Mouse (Mus musculus) stomach, embryonic 15.5 days (tissue): ENCODE data around the gene Clic5. TPM values are rescaled to one million over a fixed set of nuclear protein-coding genes. Genes with fewer than 3 reads are reported as not detected.

ENCODE experiments used
- ATAC-seq: fragments of 200-750 bp; cut with Nextera tagmentation; 2 replicates; pipeline ENCODE4 v1.8.0; 2017; ENCODE audit warnings: low read depth, moderate number of reproducible peaks, moderate TSS enrichment; ENCODE audit not compliant: insufficient read depth, low FRiP score
- H3K27ac ChIP-seq: fragments of 300-500 bp; sonication (generic); 2 replicates; pipeline ENCODE4 v1.5.1; 2015; ENCODE audit warnings: mild to moderate bottlenecking, inconsistent platforms
- H3K27me3 ChIP-seq: fragments of 300-500 bp; sonication (generic); replicated peaks from 2 replicates; pipeline ENCODE4 v1.6.1; 2015; ENCODE audit warnings: inconsistent platforms
- H3K36me3 ChIP-seq: fragments of 300-500 bp; sonication (generic); 2 replicates; pipeline ENCODE4 v1.6.1; 2015; ENCODE audit warnings: inconsistent platforms
- H3K4me1 ChIP-seq: fragments of 300-500 bp; sonication (generic); 2 replicates; pipeline ENCODE4 v1.6.1; 2015; ENCODE audit warnings: inconsistent platforms
- H3K4me2 ChIP-seq: fragments of 300-500 bp; sonication (generic); 2 replicates; pipeline ENCODE4 v1.6.1; 2015; ENCODE audit warnings: mild to moderate bottlenecking, inconsistent platforms
- H3K4me3 ChIP-seq: fragments of 300-500 bp; sonication (generic); replicated peaks from 2 replicates; pipeline ENCODE4 v1.5.1; 2015; ENCODE audit warnings: inconsistent platforms
- H3K9ac ChIP-seq: fragments of 300-500 bp; sonication (generic); 2 replicates; pipeline ENCODE4 v1.6.1; 2015; ENCODE audit warnings: inconsistent platforms
- H3K9me3 ChIP-seq: fragments of 300-500 bp; sonication (generic); 2 replicates; pipeline ENCODE4 v1.6.1; 2016; ENCODE audit warnings: inconsistent platforms
- WGBS: fragments of 180-500 bp; shearing (Covaris S2); methylation state at CpG from one replicate; pipeline ENCODE4 v1.1.7; 2015; 5-methylcytosine and 5-hydroxymethylcytosine counted together
- polyA plus RNA-seq: library from polyadenylated mRNA; unstranded; fragments of >200 nt; fragmentation: Nextera tagmentation; extraction: Ambion mirVana; gene quantifications from 2 replicates; pipeline ENCODE4 v1.2.1, GENCODE M21; 2015

Gene Clic5
- polyA plus RNA-seq, 1 experiment from 2014 or later: 5.0 TPM

GRCm38 (mm10) chr17:44202952-44203351, 14.6 kb downstream of the Clic5 start:
- no peak for ATAC-seq
- Histone ChIP-seq H3K27me3 (no peaks in the 10 kb centered on the region), H3K9me3 (no peaks in the 10 kb centered on the region), H3K27ac (no peak overlapping the region), H3K9ac (no peak overlapping the region), H3K4me3 (no peak overlapping the region), H3K36me3 (no peaks in the 10 kb centered on the region), H3K4me1 (no peaks in the 10 kb centered on the region), H3K4me2 (no peak overlapping the region)
- WGBS: 74% methylated on average over 5 of the region's 5 CpGs

DNA sequence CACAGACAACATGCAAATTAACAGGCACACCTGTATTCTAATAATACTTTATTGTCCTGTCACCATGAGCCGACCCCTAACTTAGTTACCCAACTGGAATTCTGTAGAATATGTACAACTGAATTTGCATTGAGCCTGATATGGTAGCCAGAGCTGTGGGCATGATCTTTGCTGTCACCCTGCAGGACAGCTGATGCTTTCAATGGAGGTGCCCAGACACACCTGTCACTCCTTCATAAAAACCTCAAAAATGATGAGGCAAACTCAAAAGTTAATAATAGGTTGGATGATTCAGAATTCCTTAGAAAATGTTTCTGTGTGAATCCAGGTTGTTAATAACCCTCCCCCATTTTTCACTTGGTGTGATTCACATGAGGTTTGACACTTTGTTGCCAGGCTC, 16.4 kb downstream of the Clic5 start:
- H3K4me1 ChIP-seq: no peaks in the 10 kb centered on the region
- no peaks in the 10 kb centered on the region for H3K9me3 ChIP-seq
- H3K9ac ChIP-seq: no peak overlapping the region
- H3K36me3 ChIP-seq: no peaks in the 10 kb centered on the region
- no peak overlapping the region for H3K4me3 ChIP-seq
- WGBS: 94% methylated on average over 1 of the region's 1 CpGs
- no peak for ATAC-seq
- no peak overlapping the region for H3K4me2 ChIP-seq
- H3K27me3 ChIP-seq: no peaks in the 10 kb centered on the region
- no peak overlapping the region for H3K27ac ChIP-seq

- H3K9ac ChIP-seq: no peak overlapping the region
- H3K27ac ChIP-seq: no peak overlapping the region
- no peaks in the 10 kb centered on the region for H3K36me3 ChIP-seq
- no peaks in the 10 kb centered on the region for H3K27me3 ChIP-seq
- no peak overlapping the region for H3K4me3 ChIP-seq
- no peaks in the 10 kb centered on the region for H3K4me1 ChIP-seq
- H3K9me3 ChIP-seq: no peaks in the 10 kb centered on the region
- no peak for ATAC-seq
- 45% methylated on average over 3 of the region's 3 CpGs for WGBS
- no peak overlapping the region for H3K4me2 ChIP-seq
These were observed 17.2 kb downstream of the Clic5 start for GRCm38 (mm10) chr17:44205562-44205961.

GRCm38 (mm10) chr17:44208900-44209299, 20.5 kb downstream of the Clic5 start:
- Histone ChIP-seq H3K4me2 (no peak overlapping the region), H3K9ac (no peak overlapping the region), H3K9me3 (no peaks in the 10 kb centered on the region), H3K4me1 (no peaks in the 10 kb centered on the region), H3K27ac (no peak overlapping the region), H3K36me3 (no peaks in the 10 kb centered on the region), H3K4me3 (no peak overlapping the region), H3K27me3 (no peaks in the 10 kb centered on the region)
- ATAC-seq: no peak
- WGBS: 84% methylated on average over 4 of the region's 4 CpGs

- no peaks in the 10 kb centered on the region for H3K9me3 ChIP-seq
- H3K4me3 ChIP-seq: no peak overlapping the region
- no peak for ATAC-seq
- no peaks in the 10 kb centered on the region for H3K36me3 ChIP-seq
- no peaks in the 10 kb centered on the region for H3K4me1 ChIP-seq
- H3K27ac ChIP-seq: no peak overlapping the region
- no peak overlapping the region for H3K9ac ChIP-seq
- 74% methylated on average over 5 of the region's 5 CpGs for WGBS
- no peaks in the 10 kb centered on the region for H3K27me3 ChIP-seq
- H3K4me2 ChIP-seq: no peak overlapping the region
These were observed 24.7 kb downstream of the Clic5 start for GRCm38 (mm10) chr17:44212960-44213619.

- Histone ChIP-seq H3K4me2 (no peak overlapping the region), H3K4me3 (no peak overlapping the region), H3K27ac (no peak overlapping the region), H3K4me1 (no peaks in the 10 kb centered on the region), H3K27me3 (no peaks in the 10 kb centered on the region), H3K9me3 (no peaks in the 10 kb centered on the region), H3K9ac (no peak overlapping the region), H3K36me3 (no peaks in the 10 kb centered on the region)
- 86% methylated on average over 9 of the region's 9 CpGs for whole genome bisulfite sequencing
- no peak for ATAC-seq
These were observed 26.9 kb downstream of the Clic5 start for GRCm38 (mm10) chr17:44215196-44215799.

- H3K4me3 ChIP-seq: no peak overlapping the region
- no peak overlapping the region for H3K27ac ChIP-seq
- no peak overlapping the region for H3K4me2 ChIP-seq
- 68% methylated on average over 2 of the region's 2 CpGs for WGBS
- H3K9ac ChIP-seq: no peak overlapping the region
- H3K27me3 ChIP-seq: no peaks in the 10 kb centered on the region
- no peak for ATAC-seq
- no peaks in the 10 kb centered on the region for H3K9me3 ChIP-seq
- H3K4me1 ChIP-seq: no peaks in the 10 kb centered on the region
- no peaks in the 10 kb centered on the region for H3K36me3 ChIP-seq
These were observed 28.8 kb downstream of the Clic5 start for GRCm38 (mm10) chr17:44217185-44217584.

DNA sequence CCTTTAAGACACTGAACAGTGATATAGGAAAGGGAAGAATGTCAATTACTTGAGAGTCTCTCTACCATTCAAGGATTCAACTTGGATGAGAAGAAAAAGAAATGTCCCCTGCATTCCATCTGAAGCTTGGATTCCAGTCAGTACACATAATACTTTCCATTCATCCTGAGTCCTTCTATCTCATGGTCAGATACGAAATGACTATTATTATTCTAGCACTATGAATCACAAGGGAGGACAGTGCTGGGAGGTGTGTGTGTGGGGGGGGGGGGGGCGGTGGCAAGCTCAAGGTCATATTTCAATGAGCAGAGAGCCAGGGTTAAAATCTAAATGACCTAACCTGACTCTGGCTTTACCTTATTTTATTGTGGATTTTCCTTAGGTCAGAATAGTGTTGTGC, 31.6 kb downstream of the Clic5 start:
- no peaks in the 10 kb centered on the region for H3K9me3 ChIP-seq
- H3K27ac ChIP-seq: no peak overlapping the region
- no peak for ATAC-seq
- no peak overlapping the region for H3K4me2 ChIP-seq
- 68% methylated on average over 2 of the region's 2 CpGs for WGBS
- H3K9ac ChIP-seq: no peak overlapping the region
- H3K4me1 ChIP-seq: no peaks in the 10 kb centered on the region
- no peaks in the 10 kb centered on the region for H3K27me3 ChIP-seq
- H3K4me3 ChIP-seq: no peak overlapping the region
- no peaks in the 10 kb centered on the region for H3K36me3 ChIP-seq

- no peaks in the 10 kb centered on the region for H3K9me3 ChIP-seq
- no peak overlapping the region for H3K9ac ChIP-seq
- H3K27me3 ChIP-seq: no peaks in the 10 kb centered on the region
- H3K4me1 ChIP-seq: no peaks in the 10 kb centered on the region
- ATAC-seq: no peak
- no peak overlapping the region for H3K27ac ChIP-seq
- H3K4me2 ChIP-seq: no peak overlapping the region
- H3K36me3 ChIP-seq: no peaks in the 10 kb centered on the region
- 84% methylated on average over 5 of the region's 5 CpGs for WGBS
- no peak overlapping the region for H3K4me3 ChIP-seq
These were observed 40.0 kb downstream of the Clic5 start for GRCm38 (mm10) chr17:44228428-44228827.

GRCm38 (mm10) chr17:44230083-44230482, 41.7 kb downstream of the Clic5 start:
- Histone ChIP-seq H3K4me2 (no peak overlapping the region), H3K4me3 (no peak overlapping the region), H3K4me1 (no peaks in the 10 kb centered on the region), H3K27me3 (no peaks in the 10 kb centered on the region), H3K9me3 (no peaks in the 10 kb centered on the region), H3K36me3 (no peaks in the 10 kb centered on the region), H3K27ac (no peak overlapping the region), H3K9ac (no peak overlapping the region)
- 46% methylated on average over 10 of the region's 10 CpGs for WGBS
- no peak for ATAC-seq

GRCm38 (mm10) chr17:44239030-44239721, 50.8 kb downstream of the Clic5 start:
- 0 out of 2 replicates have a peak, but pooled peaks cover 6% of the 10 kb centered on the region for H3K4me1 ChIP-seq
- H3K4me3 ChIP-seq: peak overlapping the region; percentile 13
- 0 out of 2 replicates have a peak, but pooled peaks cover 3% of the 10 kb centered on the region for H3K9me3 ChIP-seq
- H3K9ac ChIP-seq: no peak overlapping the region
- peak overlapping the region; percentile 46 for H3K4me2 ChIP-seq
- no peaks in the 10 kb centered on the region for H3K27me3 ChIP-seq
- peak; percentile 89 for ATAC-seq
- H3K36me3 ChIP-seq: no peaks in the 10 kb centered on the region
- H3K27ac ChIP-seq: peak overlapping the region; percentile 90
- 17% methylated on average over 10 of the region's 10 CpGs for WGBS

DNA sequence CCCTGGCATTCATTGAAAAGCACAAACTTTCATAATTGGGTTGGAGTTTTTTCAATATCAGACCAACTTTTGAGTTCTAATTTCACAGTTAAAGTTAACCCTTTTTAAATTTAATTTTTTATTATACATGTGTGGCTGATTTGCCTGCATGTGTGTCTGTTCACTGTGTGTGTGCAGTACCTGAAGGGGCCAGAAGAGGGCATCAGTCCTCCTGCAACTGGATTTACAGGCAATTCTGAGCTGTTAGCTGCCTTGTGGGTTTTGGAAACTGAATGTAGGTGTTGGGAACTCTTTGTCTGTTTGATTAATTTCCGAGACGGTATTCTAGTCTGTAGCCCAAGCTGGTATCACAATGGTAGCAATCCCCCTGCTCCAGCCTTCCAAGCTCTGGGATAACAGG, 52.4 kb downstream of the Clic5 start:
- no peak overlapping the region for H3K4me3 ChIP-seq
- H3K4me2 ChIP-seq: no peak overlapping the region
- no peak overlapping the region for H3K9ac ChIP-seq
- no peaks in the 10 kb centered on the region for H3K36me3 ChIP-seq
- H3K27ac ChIP-seq: no peak overlapping the region
- ATAC-seq: no peak
- H3K9me3 ChIP-seq: 0 out of 2 replicates have a peak, but pooled peaks cover 3% of the 10 kb centered on the region
- WGBS: 95% methylated on average over 2 of the region's 2 CpGs
- H3K4me1 ChIP-seq: 0 out of 2 replicates have a peak, but pooled peaks cover 6% of the 10 kb centered on the region
- H3K27me3 ChIP-seq: no peaks in the 10 kb centered on the region
